Comparison of ENCODE assay signal across 8 mouse cellular contexts in genomic region chr2:35337419-35337818, GRCm38 (mm10). TPM values are rescaled to one million over a fixed set of nuclear protein-coding genes. Genes with fewer than 3 reads are reported as not detected.
DNase-seq lines count a peak whose midpoint lies in the region; ATAC-seq lines count a peak whose summit lies in the region.

No protein-coding gene starts in this region.

- ATAC-seq in megakaryocyte, adult 5-6 weeks (ENCODE audit: poor library complexity, severe bottlenecking), result no peak
- no peak for ATAC-seq in midbrain, embryonic 15.5 days (replicated peaks)

- H3K27ac ChIP-seq in midbrain, embryonic 15.5 days, result peak overlapping the region; percentile 18

- 47% methylated on average over 10 of the region's 10 CpGs for WGBS in midbrain, embryonic 15.5 days

- peaks cover 8% of the 10 kb centered on the region for H3K36me3 ChIP-seq in megakaryocyte, embryonic 14.5 days (replicated peaks; ENCODE audit: low read length)
- no peaks in the 10 kb centered on the region for H3K36me3 ChIP-seq in midbrain, embryonic 15.5 days (replicated peaks)

- H3K4me1 ChIP-seq in megakaryocyte, embryonic 14.5 days, result peaks cover 56% of the 10 kb centered on the region
- peaks cover 18% of the 10 kb centered on the region for H3K4me1 ChIP-seq in midbrain, embryonic 15.5 days

- H3K27me3 ChIP-seq in megakaryocyte, embryonic 14.5 days (replicated peaks), result no peaks in the 10 kb centered on the region
- H3K27me3 ChIP-seq in midbrain, embryonic 15.5 days (replicated peaks), result 0 out of 2 replicates have a peak, but pooled peaks cover 5% of the 10 kb centered on the region

- H3K4me3 ChIP-seq in megakaryocyte, embryonic 14.5 days (replicated peaks), result peak overlapping the region; percentile 92
- peak overlapping the region; percentile 54 for H3K4me3 ChIP-seq in midbrain, embryonic 15.5 days

- no peaks in the 10 kb centered on the region for H3K9me3 ChIP-seq in megakaryocyte, embryonic 14.5 days
- no peaks in the 10 kb centered on the region for H3K9me3 ChIP-seq in midbrain, embryonic 15.5 days

- peak; percentile 44 to 51 for DNase-seq in heart, adult 9 months (ENCODE audit: low spot score in 2 of 2)
- peak; percentile 31 to 42 for DNase-seq in kidney, postnatal 36 days
- no peak for DNase-seq in right cerebral cortex, postnatal 25 days
- DNase-seq in adrenal gland, postnatal 4 days (ENCODE audit: low spot score in 2 of 2), result no peak
- no peak for DNase-seq in left cerebral cortex, adult 9 months (ENCODE audit: low spot score in 2 of 2)

- H3K9ac ChIP-seq in midbrain, embryonic 15.5 days, result peak overlapping the region; percentile 18; the same call in 1 of the 2 replicates

- H3K4me2 ChIP-seq in midbrain, embryonic 15.5 days, result peak overlapping the region; percentile 94

RNA-seq across cellular contexts. Expression of gene Stom, which starts 0.6 kb away (rescaled TPM):
- polyA plus RNA-seq in megakaryocyte, embryonic 14.5 days (2012; ENCODE audit: insufficient read depth, low replicate concordance), result 26.2 and 42.0 TPM in 2 replicates
- total RNA-seq in megakaryocyte, adult 5-6 weeks (2015), result 77.7 and 90.3 TPM in 2 replicates
- total RNA-seq in megakaryocyte, adult 5-6 weeks (2017), result 155 and 165 TPM in 2 replicates
- polyA plus RNA-seq in midbrain, embryonic 15.5 days (2015; fragmentation: Nextera tagmentation; extraction: Ambion mirVana), result 13.1 and 14.4 TPM in 2 replicates
- 10 to 100 TPM; 42.7 to 43.5 TPM for total RNA-seq in adrenal gland, postnatal 4 days (2021)

RNA-seq across cellular contexts. Expression of gene 4930568D16Rik, which starts 30.1 kb away (rescaled TPM):
- not detected in 2 replicates for polyA plus RNA-seq in megakaryocyte, embryonic 14.5 days (2012; ENCODE audit: insufficient read depth, low replicate concordance)
- total RNA-seq in megakaryocyte, adult 5-6 weeks (2015), result not detected in 2 replicates
- total RNA-seq in megakaryocyte, adult 5-6 weeks (2017), result not detected in 2 replicates
- polyA plus RNA-seq in midbrain, embryonic 15.5 days (2015; fragmentation: Nextera tagmentation; extraction: Ambion mirVana), result not detected in 2 replicates
- total RNA-seq in adrenal gland, postnatal 4 days (2021), result not detected

RNA-seq across cellular contexts. Expression of gene 4930402F06Rik, which starts 59.6 kb away (rescaled TPM):
- polyA plus RNA-seq in megakaryocyte, embryonic 14.5 days (2012; ENCODE audit: insufficient read depth, low replicate concordance), result not detected in 2 replicates
- total RNA-seq in megakaryocyte, adult 5-6 weeks (2015), result not detected in 2 replicates
- not detected in 2 replicates for total RNA-seq in megakaryocyte, adult 5-6 weeks (2017)
- polyA plus RNA-seq in midbrain, embryonic 15.5 days (2015; fragmentation: Nextera tagmentation; extraction: Ambion mirVana), result not detected in 2 replicates
- total RNA-seq in adrenal gland, postnatal 4 days (2021), result not detected

Comparison
In these comparisons a context has a peak if more than half of its experiments do, and no peak if none do; other contexts are left out.
1. DNase-seq: peak in heart, adult 9 months (2 of 2) and kidney, postnatal 36 days (2 of 2); none in right cerebral cortex, postnatal 25 days (single experiment), adrenal gland, postnatal 4 days (0 of 2) and left cerebral cortex, adult 9 months (0 of 2).